Mouse (Mus musculus): ENCODE results near the gene Gm20661.

GRCm38 (mm10) chr9:107975399-107976386 lies 7.2 kb upstream of the Gm20661 start, which contains the start of gene Uba7:
- TF ChIP-seq CTCF (IDR thresholded peaks at IDR 0.05; ENCODE audit: borderline replicate concordance, insufficient read depth, low read depth, low read length): no peak
- TF ChIP-seq POLR2A (IDR thresholded peaks at IDR 0.05; ENCODE audit: borderline replicate concordance, insufficient read depth, low read length): no peak

Measured in cerebellum, adult 2 months (tissue).